Mouse (Mus musculus) right cerebral cortex, postnatal 25 days (tissue): Measurements from ENCODE around the gene Krt2.

Experiments used
- DNase-seq: peaks from one replicate; pipeline ENCODE4 v3.0.0; 2022

Krt2 gene

GRCm38 (mm10) chr15:101772080-101772710 lies 45.8 kb downstream of the Krt2 start:
- DNase-seq, result no peak

GRCm38 (mm10) chr15:101770226-101770625 lies 47.7 kb downstream of the Krt2 start:
- no peak for DNase-seq
